Mouse (Mus musculus) hindbrain, embryonic 10.5 days (tissue): ENCODE data around the gene Dsn1. TPM values are rescaled to one million over a fixed set of nuclear protein-coding genes. Genes with fewer than 3 reads are reported as not detected.
A peak's percentile ranks its signal among the peaks of the same experiment; 100 is the strongest.

Experiments used
- DNase-seq: peaks from one replicate; pipeline ENCODE4 v3.0.0-alpha.2; 2017; ENCODE audit warnings: low spot score
- H3K27ac ChIP-seq: fragments of 300-500 bp; sonication (generic); 2 replicates; pipeline ENCODE4 v1.5.1; 2016; ENCODE audit warnings: mild to moderate bottlenecking, moderate library complexity
- H3K27me3 ChIP-seq: fragments of 300-500 bp; sonication (generic); 2 replicates; pipeline ENCODE4 v1.6.1; 2016; ENCODE audit warnings: mild to moderate bottlenecking; ENCODE audit not compliant: poor library complexity, insufficient read depth, severe bottlenecking
- H3K36me3 ChIP-seq: fragments of 300-500 bp; sonication (generic); 2 replicates; pipeline ENCODE4 v1.6.1; 2016; ENCODE audit warnings: mild to moderate bottlenecking, moderate library complexity
- H3K4me1 ChIP-seq: fragments of 300-500 bp; sonication (generic); replicated peaks from 2 replicates; pipeline ENCODE4 v1.6.1; 2016; ENCODE audit warnings: mild to moderate bottlenecking
- H3K4me3 ChIP-seq: fragments of 300-500 bp; sonication (generic); 2 replicates; pipeline ENCODE4 v1.5.1; 2016; ENCODE audit warnings: mild to moderate bottlenecking, moderate library complexity
- H3K9me3 ChIP-seq: fragments of 300-500 bp; sonication (generic); 2 replicates; pipeline ENCODE4 v1.6.1; 2016; ENCODE audit warnings: mild to moderate bottlenecking, moderate library complexity
- whole genome bisulfite sequencing: fragments of 180-500 bp; shearing (Covaris S2); methylation state at CpG from one replicate; pipeline ENCODE4 v1.1.7; 2016; 5-methylcytosine and 5-hydroxymethylcytosine counted together
- polyA plus RNA-seq: library from polyadenylated mRNA; unstranded; fragments of >200 nt; fragmentation: Nextera tagmentation; extraction: Ambion mirVana; gene quantifications from 2 replicates; pipeline ENCODE4 v1.2.1, GENCODE M21; 2016

The Dsn1 gene
- polyA plus RNA-seq, 1 experiment from 2014 or later, result 44.1 TPM

DNA sequence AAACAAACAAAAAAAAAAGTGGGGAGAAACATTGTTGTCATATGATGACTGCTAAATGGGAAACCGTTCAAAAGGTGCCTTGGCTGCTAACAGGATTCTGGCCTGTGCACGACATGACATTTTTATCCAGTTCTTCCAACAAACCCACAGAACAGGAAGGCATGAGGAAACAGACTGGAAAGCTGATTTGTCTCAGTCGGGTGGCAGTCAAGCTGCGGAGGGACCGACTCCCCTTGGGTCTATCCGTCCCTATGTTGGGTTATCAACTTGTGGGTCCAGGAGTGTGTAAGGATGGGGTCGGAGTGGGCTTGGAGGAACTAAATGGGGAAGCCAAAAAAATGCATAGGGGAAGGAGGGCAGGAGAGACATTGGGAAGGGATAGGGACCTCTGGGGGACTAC, 34.5 kb upstream of the Dsn1 start:
- Histone ChIP-seq H3K4me3 (no peak overlapping the region), H3K36me3 (peaks cover 99% of the 10 kb centered on the region), H3K9me3 (peaks cover 14% of the 10 kb centered on the region; the same call in 1 of the 2 replicates), H3K4me1 (no peaks in the 10 kb centered on the region), H3K27me3 (no peaks in the 10 kb centered on the region), H3K27ac (no peak overlapping the region)
- WGBS, result 89% methylated on average over 7 of the region's 7 CpGs
- DNase-seq, result no peak

DNA sequence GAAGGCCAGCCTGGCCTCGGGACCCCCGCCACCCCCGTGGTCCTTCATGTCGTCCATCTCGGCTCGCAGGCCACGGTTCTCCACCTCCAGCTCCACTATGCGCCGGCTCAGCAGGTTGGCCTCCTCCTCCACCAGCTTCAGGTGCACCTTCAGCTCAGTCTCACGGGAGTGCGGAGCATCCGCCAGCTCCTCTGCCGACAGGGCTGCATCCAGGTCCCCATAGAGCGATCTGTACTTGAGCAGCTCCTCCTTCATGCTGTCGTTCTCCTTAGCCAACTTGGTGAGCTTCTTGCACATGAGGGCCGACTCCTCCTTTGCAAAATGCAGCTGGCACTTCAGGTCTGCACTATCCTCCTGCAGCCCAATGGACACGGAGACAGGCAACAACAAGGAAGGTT, 33.7 kb upstream of the Dsn1 start:
- Histone ChIP-seq H3K9me3 (peaks cover 8% of the 10 kb centered on the region; the same call in 1 of the 2 replicates), H3K27me3 (no peaks in the 10 kb centered on the region), H3K36me3 (peaks cover 99% of the 10 kb centered on the region), H3K4me1 (no peaks in the 10 kb centered on the region), H3K4me3 (no peak overlapping the region), H3K27ac (no peak overlapping the region)
- WGBS, result 88% methylated on average over 17 of the region's 17 CpGs
- no peak for DNase-seq

DNA sequence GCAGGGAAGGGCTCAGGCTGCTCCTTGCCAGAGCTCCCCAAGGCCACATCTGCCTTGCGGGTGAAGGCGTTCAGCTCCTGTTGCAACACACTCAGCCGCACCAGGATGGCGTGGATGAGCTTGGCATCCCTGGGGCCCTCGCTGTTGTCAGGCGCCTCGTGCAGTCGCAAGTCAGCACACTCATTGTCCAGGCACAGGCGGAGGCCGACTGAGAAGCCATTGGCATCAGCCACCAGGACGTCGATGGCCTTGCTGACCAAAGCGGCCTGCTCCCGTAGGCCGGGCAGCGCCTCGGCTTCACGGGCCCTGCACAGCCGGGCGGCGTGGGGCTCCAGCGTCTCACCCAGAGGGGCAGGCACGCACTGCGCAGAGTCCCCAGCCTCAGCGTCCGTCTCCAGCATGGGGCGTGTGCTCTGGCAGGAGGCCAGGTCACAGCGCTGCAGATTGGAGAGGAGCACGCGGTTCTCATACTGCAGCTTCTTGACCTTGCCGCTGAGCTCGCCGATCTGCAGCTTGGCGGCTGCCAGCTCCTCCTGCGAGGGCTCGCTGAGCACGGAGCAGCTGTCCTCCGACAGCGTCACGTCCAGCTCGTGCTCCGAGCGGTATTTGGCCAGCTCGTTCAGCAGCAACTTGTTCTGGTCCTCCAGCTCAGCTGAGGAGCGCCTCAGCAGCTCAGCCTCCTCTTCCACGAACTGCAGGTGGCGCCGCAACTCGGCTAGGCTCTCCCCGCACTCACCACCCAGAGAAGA, 33.1 kb upstream of the Dsn1 start:
- 87% methylated on average over 50 of the region's 50 CpGs for WGBS
- H3K36me3 ChIP-seq, result peaks cover 99% of the 10 kb centered on the region
- DNase-seq, result no peak
- H3K4me1 ChIP-seq, result no peaks in the 10 kb centered on the region
- H3K4me3 ChIP-seq, result no peak overlapping the region
- H3K27ac ChIP-seq, result no peak overlapping the region
- H3K27me3 ChIP-seq, result no peaks in the 10 kb centered on the region
- peaks cover 6% of the 10 kb centered on the region; the same call in 1 of the 2 replicates for H3K9me3 ChIP-seq

DNA sequence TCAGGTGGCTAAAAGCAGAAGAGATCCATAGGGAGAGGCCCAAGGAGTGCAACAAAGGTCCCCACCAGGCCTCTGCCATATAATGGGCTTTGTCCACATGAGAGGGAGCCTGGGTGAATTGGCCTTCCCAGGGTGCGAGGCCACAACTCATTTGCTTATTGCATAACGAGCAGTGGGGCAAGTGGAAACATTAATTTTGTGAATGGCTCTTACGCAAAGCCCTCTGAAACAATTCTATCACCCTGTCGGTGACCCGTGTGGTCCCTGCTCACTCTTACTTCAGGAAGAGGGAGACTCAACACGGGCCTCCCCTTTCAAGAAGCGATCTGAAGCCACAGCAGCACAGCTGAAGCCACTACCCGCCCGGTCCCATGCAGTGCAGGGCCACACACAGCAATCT, 30.3 kb upstream of the Dsn1 start:
- whole genome bisulfite sequencing, result 90% methylated on average over 9 of the region's 9 CpGs
- Histone ChIP-seq H3K4me3 (no peak overlapping the region), H3K36me3 (peaks cover 97% of the 10 kb centered on the region), H3K27me3 (no peaks in the 10 kb centered on the region), H3K9me3 (no peaks in the 10 kb centered on the region), H3K4me1 (no peaks in the 10 kb centered on the region), H3K27ac (no peak overlapping the region)
- DNase-seq, result no peak

DNA sequence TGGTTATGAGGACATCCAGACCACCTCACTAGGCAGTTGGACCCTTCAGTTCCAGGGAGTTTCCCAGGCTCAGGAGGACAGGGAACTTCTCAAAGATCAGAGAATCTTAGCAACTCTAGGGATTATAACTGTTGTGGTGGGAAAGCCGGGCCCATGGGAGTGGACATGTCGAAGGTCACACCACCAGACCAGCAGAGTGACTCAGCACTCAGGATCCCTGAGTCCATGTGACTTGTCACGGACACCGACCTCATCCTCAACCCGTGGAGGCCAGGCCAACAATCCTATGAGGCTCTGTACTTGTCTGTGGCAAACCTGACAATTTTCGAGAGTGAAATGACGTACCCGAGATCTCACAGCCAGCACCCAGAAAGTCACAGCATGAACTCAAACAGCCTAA, 29.4 kb upstream of the Dsn1 start:
- Histone ChIP-seq H3K36me3 (peaks cover 95% of the 10 kb centered on the region), H3K9me3 (no peaks in the 10 kb centered on the region), H3K4me1 (no peaks in the 10 kb centered on the region), H3K27ac (no peak overlapping the region), H3K4me3 (no peak overlapping the region), H3K27me3 (no peaks in the 10 kb centered on the region)
- 94% methylated on average over 8 of the region's 8 CpGs for WGBS
- DNase-seq, result no peak

DNA sequence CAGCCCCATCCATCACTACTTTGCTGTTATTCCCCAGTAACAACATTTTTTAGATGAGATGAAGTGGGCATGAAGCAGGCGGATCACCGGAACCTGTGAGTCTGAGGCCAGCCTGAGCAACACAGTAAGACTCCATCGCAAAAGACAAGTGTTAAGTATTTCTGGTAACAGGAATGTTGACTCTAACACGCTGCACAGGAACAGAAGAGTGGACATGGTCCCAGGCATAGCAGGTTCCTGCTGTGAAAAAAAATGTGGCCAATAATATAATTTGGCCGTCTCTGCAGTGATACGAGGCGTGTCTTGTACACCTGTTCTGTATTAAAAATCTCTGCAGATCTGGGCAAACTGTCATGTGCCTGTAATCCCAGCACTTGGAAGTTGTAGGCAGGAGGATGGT, 28.4 kb upstream of the Dsn1 start:
- no peak for DNase-seq
- no peaks in the 10 kb centered on the region for H3K4me1 ChIP-seq
- no peaks in the 10 kb centered on the region for H3K9me3 ChIP-seq
- peaks cover 95% of the 10 kb centered on the region for H3K36me3 ChIP-seq
- 95% methylated on average over 7 of the region's 7 CpGs for whole genome bisulfite sequencing
- H3K27me3 ChIP-seq, result no peaks in the 10 kb centered on the region
- H3K4me3 ChIP-seq, result no peak overlapping the region
- H3K27ac ChIP-seq, result no peak overlapping the region

DNA sequence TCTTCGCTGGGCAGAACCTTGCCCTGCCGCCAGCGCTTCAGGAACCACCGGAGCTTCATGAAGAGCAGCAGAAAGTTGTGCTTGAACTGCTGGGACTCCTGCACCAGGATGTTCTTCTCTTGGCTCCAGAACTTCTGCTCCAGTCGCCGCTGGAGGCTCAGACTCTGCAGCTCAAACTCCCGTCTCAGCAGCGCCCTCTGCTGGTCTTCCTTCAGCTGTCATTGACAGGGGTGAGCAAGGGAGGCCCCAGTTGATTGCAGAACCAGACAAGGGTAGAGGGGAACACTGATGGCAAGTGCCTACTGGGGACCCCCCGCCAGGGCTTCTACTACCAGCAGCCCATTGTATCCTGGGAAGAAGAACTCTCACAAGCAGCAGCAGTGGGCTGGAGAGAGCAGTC, 23.9 kb upstream of the Dsn1 start:
- Histone ChIP-seq H3K27ac (no peak overlapping the region), H3K4me1 (no peaks in the 10 kb centered on the region), H3K27me3 (no peaks in the 10 kb centered on the region), H3K36me3 (peaks cover 95% of the 10 kb centered on the region), H3K9me3 (0 out of 2 replicates have a peak, but pooled peaks cover 9% of the 10 kb centered on the region), H3K4me3 (no peak overlapping the region)
- WGBS, result 43% methylated on average over 9 of the region's 9 CpGs
- DNase-seq, result peak; percentile 79

DNA sequence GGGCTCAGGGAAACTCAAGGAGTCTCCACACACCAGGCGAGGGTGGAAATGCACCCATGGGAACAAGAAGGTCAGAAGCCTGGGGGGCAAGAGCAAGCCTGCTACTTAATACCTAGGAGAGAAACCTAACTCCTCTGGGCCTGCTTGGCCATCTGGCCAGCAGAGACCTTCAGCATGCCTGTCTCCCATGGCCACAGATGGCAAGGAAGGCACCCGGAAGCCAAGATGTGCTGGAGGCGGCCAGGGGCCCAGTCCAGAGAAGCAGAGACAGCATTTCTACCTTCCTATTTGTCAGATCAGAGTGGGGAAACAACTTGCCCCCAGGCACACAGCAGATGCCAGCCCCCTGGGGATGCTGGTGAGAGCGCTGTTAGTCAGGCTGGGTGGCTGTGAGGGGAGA, 21.3 kb upstream of the Dsn1 start:
- Histone ChIP-seq H3K27ac (no peak overlapping the region), H3K27me3 (no peaks in the 10 kb centered on the region), H3K36me3 (peaks cover 98% of the 10 kb centered on the region), H3K4me3 (no peak overlapping the region), H3K4me1 (no peaks in the 10 kb centered on the region), H3K9me3 (peaks cover 17% of the 10 kb centered on the region)
- DNase-seq, result no peak
- WGBS, result 91% methylated on average over 4 of the region's 4 CpGs

DNA sequence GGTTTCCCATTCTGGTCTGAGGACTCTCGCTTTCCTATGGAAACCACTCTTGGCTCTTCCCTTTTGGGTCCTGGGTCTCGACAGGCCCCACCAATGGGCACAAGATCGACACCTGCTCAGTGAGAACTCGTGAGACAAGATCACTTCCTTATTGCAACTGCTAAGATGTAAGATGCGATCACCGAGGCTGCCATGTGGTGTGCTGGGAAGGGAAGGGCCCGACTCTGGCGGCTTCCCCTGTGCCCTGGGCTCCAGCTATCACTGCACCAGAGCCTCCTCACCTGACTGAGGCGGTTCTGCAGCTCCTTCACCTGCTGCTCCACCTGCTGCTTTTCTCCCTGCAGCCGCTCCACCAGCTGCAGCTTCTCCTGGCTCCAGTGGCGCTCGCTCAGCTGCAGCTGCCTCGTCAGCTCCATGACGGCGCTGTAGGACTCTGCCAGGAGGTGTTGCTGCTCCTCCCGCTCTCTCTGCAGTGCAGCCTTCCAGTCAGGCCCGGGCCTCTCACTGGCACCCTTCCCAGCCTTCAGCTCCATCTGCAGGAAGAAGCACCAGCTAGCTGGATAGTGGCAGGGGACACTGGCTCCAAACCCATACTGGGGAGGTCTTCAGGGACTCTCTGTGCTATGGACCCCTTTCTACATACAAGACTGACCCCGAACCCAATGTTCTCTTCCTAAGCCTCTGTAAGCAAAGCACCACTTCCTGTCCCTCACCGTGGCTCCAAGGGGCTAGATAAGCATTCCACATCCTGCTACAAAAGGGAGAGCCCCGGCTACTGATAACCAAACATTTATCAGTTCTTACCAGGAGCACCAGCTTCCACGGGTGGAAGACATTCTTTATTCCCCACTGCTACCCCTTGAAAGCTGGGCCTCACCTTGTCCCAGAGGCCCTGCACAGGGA, 20.4 kb upstream of the Dsn1 start:
- H3K9me3 ChIP-seq, result peaks cover 17% of the 10 kb centered on the region
- no peaks in the 10 kb centered on the region for H3K4me1 ChIP-seq
- H3K27me3 ChIP-seq, result no peaks in the 10 kb centered on the region
- WGBS, result 92% methylated on average over 21 of the region's 21 CpGs
- 0 out of 2 replicates have a peak overlapping the region, but pooled peaks have one; percentile 11 for H3K4me3 ChIP-seq
- 0 out of 2 replicates have a peak overlapping the region, but pooled peaks have one; percentile 26 for H3K27ac ChIP-seq
- H3K36me3 ChIP-seq, result peaks cover 98% of the 10 kb centered on the region
- DNase-seq, result no peak

DNA sequence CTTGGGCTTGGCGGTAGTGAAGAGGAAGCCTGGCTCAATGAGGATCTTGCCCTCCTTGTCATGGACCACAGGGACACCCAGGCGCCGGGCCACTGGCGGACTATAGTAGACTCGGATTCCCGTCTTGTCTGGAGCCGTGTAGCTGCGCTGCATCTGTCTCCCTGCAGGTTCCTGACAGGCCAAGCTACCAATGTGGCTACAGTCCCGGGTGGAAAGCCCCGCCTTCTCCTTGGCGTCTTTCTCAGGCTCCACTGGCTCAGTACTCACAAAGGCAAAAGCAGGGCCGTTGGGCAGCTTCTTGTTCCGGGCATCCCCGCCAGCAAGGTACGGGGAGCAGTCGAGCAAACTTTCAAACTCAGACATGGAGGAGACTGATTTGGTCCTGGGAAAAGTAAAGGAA, 14.2 kb upstream of the Dsn1 start:
- peaks cover 9% of the 10 kb centered on the region for H3K9me3 ChIP-seq
- H3K4me1 ChIP-seq, result no peaks in the 10 kb centered on the region
- peaks cover 100% of the 10 kb centered on the region for H3K36me3 ChIP-seq
- WGBS, result 95% methylated on average over 16 of the region's 16 CpGs
- no peak for DNase-seq
- no peak overlapping the region for H3K4me3 ChIP-seq
- no peak overlapping the region for H3K27ac ChIP-seq
- no peaks in the 10 kb centered on the region for H3K27me3 ChIP-seq

DNA sequence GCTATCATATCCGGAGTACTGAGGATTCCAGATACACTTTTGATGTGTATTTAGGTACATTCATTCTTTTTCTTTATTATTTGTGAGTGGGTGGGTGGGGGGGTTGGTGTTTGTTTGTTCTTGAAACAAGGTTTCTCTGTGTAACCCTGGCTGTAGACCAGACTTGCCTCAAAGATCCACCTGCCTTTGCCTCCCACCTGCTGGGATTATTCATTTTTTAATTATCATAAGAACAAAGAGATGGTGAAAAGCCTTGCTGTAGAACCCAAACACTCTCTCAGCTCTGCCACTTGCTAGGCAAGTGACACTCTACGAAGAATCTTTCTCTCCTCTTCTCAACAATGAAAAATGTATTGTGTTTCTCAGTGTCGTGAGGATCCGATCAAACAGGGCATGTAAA, 12.3 kb upstream of the Dsn1 start:
- 95% methylated on average over 4 of the region's 4 CpGs for WGBS
- H3K4me1 ChIP-seq, result no peaks in the 10 kb centered on the region
- DNase-seq, result no peak
- H3K4me3 ChIP-seq, result no peak overlapping the region
- H3K9me3 ChIP-seq, result no peaks in the 10 kb centered on the region
- no peaks in the 10 kb centered on the region for H3K27me3 ChIP-seq
- H3K27ac ChIP-seq, result no peak overlapping the region
- H3K36me3 ChIP-seq, result peaks cover 100% of the 10 kb centered on the region

DNA sequence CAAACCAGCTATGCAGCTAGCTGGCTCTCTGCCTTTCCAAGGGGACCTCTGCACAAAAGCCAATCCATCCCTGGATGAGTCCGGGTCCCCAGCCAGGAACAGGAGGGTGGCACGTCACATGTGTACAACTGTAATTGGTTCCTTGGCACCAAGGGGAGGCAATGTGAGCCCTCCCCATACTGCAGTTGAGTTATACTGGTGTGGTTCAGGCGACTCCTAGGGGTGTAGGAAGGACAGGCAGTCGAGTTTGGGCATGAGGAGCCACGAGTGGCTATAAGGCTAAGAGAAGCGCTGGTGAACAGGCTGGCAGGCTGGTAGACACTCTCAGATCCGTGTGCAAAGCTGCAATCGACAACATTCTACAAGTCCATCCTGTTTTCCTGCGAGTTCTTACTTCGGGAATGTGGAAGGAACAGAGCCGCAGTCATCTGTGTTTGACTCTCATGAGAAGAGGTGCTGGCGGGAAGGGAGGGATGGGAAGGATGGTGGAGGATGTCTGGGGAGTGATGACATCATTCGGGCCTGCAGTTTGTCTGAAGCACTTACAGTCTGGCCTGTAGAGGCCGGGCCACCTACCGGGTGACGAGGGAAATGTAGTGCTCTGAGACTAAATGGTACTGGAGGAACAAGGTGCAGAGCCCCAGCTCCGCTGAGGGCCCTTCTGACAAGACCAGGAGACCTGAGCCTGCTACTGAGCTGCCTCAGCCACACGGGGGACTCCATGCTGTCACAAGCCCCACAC, 9.7 kb upstream of the Dsn1 start:
- DNase-seq, result no peak
- Histone ChIP-seq H3K36me3 (peaks cover 93% of the 10 kb centered on the region), H3K27ac (no peak overlapping the region), H3K4me1 (no peaks in the 10 kb centered on the region), H3K9me3 (no peaks in the 10 kb centered on the region), H3K27me3 (no peaks in the 10 kb centered on the region), H3K4me3 (no peak overlapping the region)
- WGBS, result 88% methylated on average over 18 of the region's 18 CpGs
